Mouse (Mus musculus): ENCODE data around the gene Tmem126b.

The Tmem126b gene

GRCm38 (mm10) chr7:90426020-90427001, 49.5 kb downstream of the Tmem126b start, which contains the start of gene Ccdc89:
Gene Ccdc89 (plus strand): TSS chr7:90426577.
- peak; percentile 79 for DNase-seq (ENCODE audit: low spot score)
